Mouse (Mus musculus) hindbrain, embryonic 14.5 days (tissue): ENCODE measurements around the gene Stk40. TPM values are rescaled to one million over a fixed set of nuclear protein-coding genes. Genes with fewer than 3 reads are reported as not detected.

Source experiments
- ATAC-seq: fragments of 200-750 bp; cut with Nextera tagmentation; 2 replicates; pipeline ENCODE4 v1.8.0; 2017; ENCODE audit warnings: moderate number of reproducible peaks, mild to moderate bottlenecking, moderate TSS enrichment, moderate library complexity; ENCODE audit not compliant: low FRiP score
- DNase-seq: peaks from one replicate; pipeline ENCODE4 v3.0.0-alpha.2; 2015; ENCODE audit warnings: low spot score
- H3K27ac ChIP-seq: fragments of 300-500 bp; sonication (generic); 2 replicates; pipeline ENCODE4 v1.5.1; 2014; ENCODE audit warnings: mild to moderate bottlenecking, moderate library complexity
- H3K27me3 ChIP-seq: fragments of 300-500 bp; sonication (generic); 2 replicates; pipeline ENCODE4 v1.6.1; 2014; ENCODE audit warnings: mild to moderate bottlenecking, low read length, mixed read lengths; ENCODE audit not compliant: control insufficient read depth, insufficient read depth
- H3K36me3 ChIP-seq: fragments of 300-500 bp; sonication (generic); replicated peaks from 2 replicates; pipeline ENCODE4 v1.6.1; 2014; ENCODE audit not compliant: control insufficient read depth, insufficient read depth
- H3K4me1 ChIP-seq: fragments of 300-500 bp; sonication (generic); replicated peaks from 2 replicates; pipeline ENCODE4 v1.6.1; 2014; ENCODE audit warnings: antibody characterized with exemption, low read length, mixed read lengths; ENCODE audit not compliant: control insufficient read depth, insufficient read depth
- H3K4me2 ChIP-seq: fragments of 300-500 bp; sonication (generic); replicated peaks from 2 replicates; pipeline ENCODE4 v1.6.1; 2014; ENCODE audit warnings: mild to moderate bottlenecking, moderate library complexity
- H3K4me3 ChIP-seq: fragments of 300-500 bp; sonication (generic); replicated peaks from 2 replicates; pipeline ENCODE4 v1.5.1; 2014; ENCODE audit warnings: mild to moderate bottlenecking, low read length
- H3K9ac ChIP-seq: fragments of 300-500 bp; sonication (generic); 2 replicates; pipeline ENCODE4 v1.6.1; 2014
- H3K9me3 ChIP-seq: fragments of 300-500 bp; sonication (generic); 2 replicates; pipeline ENCODE4 v1.6.1; 2016; ENCODE audit warnings: low read length; ENCODE audit not compliant: control insufficient read depth
- WGBS: fragments of 180-500 bp; shearing (Covaris S2); extraction: QIAGEN DNeasy Blood & Tissue Kit; methylation state at CpG from one replicate; pipeline ENCODE4 v1.1.7; 2014; 5-methylcytosine and 5-hydroxymethylcytosine counted together
- polyA plus RNA-seq: library from polyadenylated mRNA; unstranded; fragments of >200 nt; fragmentation: Nextera tagmentation; extraction: Ambion mirVana; gene quantifications from 2 replicates; pipeline ENCODE4 v1.2.1, GENCODE M21; 2014

Stk40 gene
- polyA plus RNA-seq, 1 experiment from 2014 or later, result 25.2 TPM

- Histone ChIP-seq H3K4me2 (peak overlapping the region; percentile 98), H3K4me1 (peaks cover 52% of the 10 kb centered on the region), H3K9ac (peak overlapping the region; percentile 89), H3K4me3 (peak overlapping the region; percentile 96), H3K36me3 (no peaks in the 10 kb centered on the region), H3K27me3 (no peaks in the 10 kb centered on the region), H3K9me3 (no peaks in the 10 kb centered on the region), H3K27ac (no peak overlapping the region)
- ATAC-seq (no peak), DNase-seq (no peak)
- WGBS, result 47% methylated on average over 7 of the region's 7 CpGs
Measured at GRCm38 (mm10) chr4:126105131-126105783, 1.5 kb downstream of the Stk40 start.

- no peak overlapping the region for H3K4me3 ChIP-seq
- DNase-seq (no peak), ATAC-seq (no peak)
- peaks cover 60% of the 10 kb centered on the region for H3K4me1 ChIP-seq
- H3K27ac ChIP-seq, result no peak overlapping the region
- WGBS, result 57% methylated on average over 8 of the region's 8 CpGs
- peak overlapping the region; percentile 2; the same call in 1 of the 2 replicates for H3K9ac ChIP-seq
- no peaks in the 10 kb centered on the region for H3K27me3 ChIP-seq
- no peaks in the 10 kb centered on the region for H3K9me3 ChIP-seq
- no peaks in the 10 kb centered on the region for H3K36me3 ChIP-seq
- no peak overlapping the region for H3K4me2 ChIP-seq
Measured at GRCm38 (mm10) chr4:126108061-126108740, 4.4 kb downstream of the Stk40 start.

- Histone ChIP-seq H3K4me3 (no peak overlapping the region), H3K36me3 (no peaks in the 10 kb centered on the region), H3K4me2 (peak overlapping the region; percentile 17; the same call in 1 of the 2 replicates), H3K9me3 (no peaks in the 10 kb centered on the region), H3K4me1 (peaks cover 54% of the 10 kb centered on the region), H3K9ac (peak overlapping the region; percentile 40; the same call in 1 of the 2 replicates), H3K27ac (peak overlapping the region; percentile 70), H3K27me3 (no peaks in the 10 kb centered on the region)
- WGBS, result 79% methylated on average over 10 of the region's 10 CpGs
- no peak for DNase-seq
- no peak for ATAC-seq
Measured at GRCm38 (mm10) chr4:126109613-126110373, 6.0 kb downstream of the Stk40 start.

- 8% methylated on average over 12 of the region's 12 CpGs for WGBS
- H3K4me2 ChIP-seq, result peak overlapping the region; percentile 17
- no peaks in the 10 kb centered on the region for H3K36me3 ChIP-seq
- DNase-seq (no peak), ATAC-seq (peak; percentile 59; the same call in 1 of the 2 replicates)
- H3K4me1 ChIP-seq, result peaks cover 50% of the 10 kb centered on the region
- H3K27ac ChIP-seq, result peak overlapping the region; percentile 70
- peak overlapping the region; percentile 40 for H3K9ac ChIP-seq
- no peaks in the 10 kb centered on the region for H3K27me3 ChIP-seq
- H3K9me3 ChIP-seq, result no peaks in the 10 kb centered on the region
- H3K4me3 ChIP-seq, result no peak overlapping the region
Measured at GRCm38 (mm10) chr4:126110374-126111152, 6.8 kb downstream of the Stk40 start.

GRCm38 (mm10) chr4:126111153-126111549 lies 7.4 kb downstream of the Stk40 start:
- H3K4me1 ChIP-seq, result peaks cover 48% of the 10 kb centered on the region
- H3K4me2 ChIP-seq, result peak overlapping the region; percentile 17
- H3K4me3 ChIP-seq, result no peak overlapping the region
- H3K27me3 ChIP-seq, result no peaks in the 10 kb centered on the region
- DNase-seq (no peak), ATAC-seq (no peak)
- H3K36me3 ChIP-seq, result no peaks in the 10 kb centered on the region
- H3K27ac ChIP-seq, result peak overlapping the region; percentile 70
- H3K9ac ChIP-seq, result peak overlapping the region; percentile 40
- WGBS, result 20% methylated on average over 7 of the region's 7 CpGs
- H3K9me3 ChIP-seq, result no peaks in the 10 kb centered on the region

- no peaks in the 10 kb centered on the region for H3K9me3 ChIP-seq
- ATAC-seq (no peak), DNase-seq (no peak)
- no peak overlapping the region for H3K4me2 ChIP-seq
- peaks cover 40% of the 10 kb centered on the region for H3K4me1 ChIP-seq
- H3K36me3 ChIP-seq, result no peaks in the 10 kb centered on the region
- no peak overlapping the region for H3K4me3 ChIP-seq
- 65% methylated on average over 4 of the region's 4 CpGs for WGBS
- H3K27ac ChIP-seq, result no peak overlapping the region
- no peaks in the 10 kb centered on the region for H3K27me3 ChIP-seq
- no peak overlapping the region for H3K9ac ChIP-seq
Measured at GRCm38 (mm10) chr4:126113243-126113642, 9.5 kb downstream of the Stk40 start.

- no peak overlapping the region for H3K4me2 ChIP-seq
- ATAC-seq, result no peak
- no peak overlapping the region for H3K27ac ChIP-seq
- no peak overlapping the region for H3K9ac ChIP-seq
- no peaks in the 10 kb centered on the region for H3K9me3 ChIP-seq
- 23% methylated on average over 6 of the region's 6 CpGs for WGBS
- H3K36me3 ChIP-seq, result no peaks in the 10 kb centered on the region
- DNase-seq, result no peak
- no peaks in the 10 kb centered on the region for H3K27me3 ChIP-seq
- no peak overlapping the region for H3K4me3 ChIP-seq
- peaks cover 33% of the 10 kb centered on the region for H3K4me1 ChIP-seq
Measured at GRCm38 (mm10) chr4:126113943-126114342, 10.2 kb downstream of the Stk40 start.

- H3K4me2 ChIP-seq, result no peak overlapping the region
- H3K4me3 ChIP-seq, result no peak overlapping the region
- no peak overlapping the region for H3K9ac ChIP-seq
- no peak overlapping the region for H3K27ac ChIP-seq
- WGBS, result 83% methylated on average over 9 of the region's 9 CpGs
- H3K9me3 ChIP-seq, result no peaks in the 10 kb centered on the region
- no peaks in the 10 kb centered on the region for H3K36me3 ChIP-seq
- ATAC-seq, result no peak
- peaks cover 26% of the 10 kb centered on the region for H3K4me1 ChIP-seq
- no peaks in the 10 kb centered on the region for H3K27me3 ChIP-seq
- no peak for DNase-seq
Measured at GRCm38 (mm10) chr4:126115411-126115810, 11.7 kb downstream of the Stk40 start.
